Mouse (Mus musculus): ENCODE data around the gene Mycl.

DNA sequence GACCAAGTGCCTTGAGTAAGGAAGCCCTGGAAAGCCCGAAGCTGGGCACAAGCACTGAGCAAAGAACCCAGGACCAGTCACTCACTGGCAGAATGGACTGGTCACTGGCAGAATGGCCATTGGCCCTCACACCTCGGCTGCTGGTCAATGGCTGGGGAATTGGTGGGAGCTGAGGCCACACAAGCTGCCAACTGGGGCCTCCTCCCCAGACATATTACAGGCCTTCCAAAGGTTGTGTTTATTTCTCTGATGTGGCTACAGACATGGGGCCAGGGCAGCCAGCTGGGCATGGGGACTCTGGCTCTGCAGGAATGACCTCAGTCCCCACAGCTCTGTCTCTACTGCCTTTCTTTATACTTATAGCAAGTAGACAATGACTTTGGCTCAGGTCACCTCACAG lies 16.6 kb upstream of the Mycl start:
- TF ChIP-seq POLR2A (IDR thresholded peaks at IDR 0.05; ENCODE audit: borderline replicate concordance, extremely low read depth, insufficient read depth, insufficient read length, poor library complexity, severe bottlenecking) (no peak), CTCF (IDR thresholded peaks at IDR 0.05; ENCODE audit: borderline replicate concordance, extremely low read depth, insufficient read depth, insufficient read length) (no peak)
